Mouse (Mus musculus): ENCODE results near the gene Nelfe.
"Not testable (repeated sequence)": the region's sequence is repeated elsewhere in the genome, so short reads cannot be mapped to it uniquely, and the experiment has no call there.

The Nelfe gene

GRCm38 (mm10) chr17:34849722-34850516 is at the start of gene Nelfe, which contains the start of gene Skiv2l:
Gene Nelfe (plus strand): TSS chr17:34850391.
Gene Skiv2l (minus strand): TSS chr17:34850210.
- peak; percentile 98 for DNase-seq

- DNase-seq: not testable (repeated sequence)
Measured at GRCm38 (mm10) chr17:34800781-34801305, 49.3 kb upstream of the Nelfe start.

GRCm38 (mm10) chr17:34802756-34803155 is 47.4 kb upstream of the Nelfe start:
- DNase-seq: not testable (repeated sequence)

GRCm38 (mm10) chr17:34803367-34803766 is 46.8 kb upstream of the Nelfe start:
- not testable (repeated sequence) for DNase-seq

- DNase-seq: not testable (repeated sequence)
Measured at GRCm38 (mm10) chr17:34804301-34804700, 45.9 kb upstream of the Nelfe start, which contains the start of gene Cyp21a1. Gene Cyp21a1 (minus strand): TSS chr17:34804561.

GRCm38 (mm10) chr17:34804871-34805562 is 45.2 kb upstream of the Nelfe start:
- no peak for DNase-seq

GRCm38 (mm10) chr17:34807176-34807575 is 43.0 kb upstream of the Nelfe start:
- DNase-seq: no peak

- DNase-seq: no peak
Measured at GRCm38 (mm10) chr17:34808599-34809205, 41.5 kb upstream of the Nelfe start.

GRCm38 (mm10) chr17:34810411-34810810 is 39.8 kb upstream of the Nelfe start:
- DNase-seq: not testable (repeated sequence)

- DNase-seq: not testable (repeated sequence)
Measured at GRCm38 (mm10) chr17:34810811-34811210, 39.4 kb upstream of the Nelfe start.

- DNase-seq: no peak
Measured at GRCm38 (mm10) chr17:34811275-34811674, 38.9 kb upstream of the Nelfe start.

- peak; percentile 42 for DNase-seq
Measured at GRCm38 (mm10) chr17:34813747-34814146, 36.4 kb upstream of the Nelfe start.

GRCm38 (mm10) chr17:34814818-34815370 is 35.3 kb upstream of the Nelfe start:
- no peak for DNase-seq

GRCm38 (mm10) chr17:34830776-34831175 is 19.4 kb upstream of the Nelfe start:
- not testable (repeated sequence) for DNase-seq

- no peak for DNase-seq
Measured at GRCm38 (mm10) chr17:34836155-34836855, 13.9 kb upstream of the Nelfe start.

GRCm38 (mm10) chr17:34836856-34837221 is 13.4 kb upstream of the Nelfe start, which contains the start of the genes Stk19 and Dxo:
Gene Stk19 (minus strand): TSS chr17:34836945.
Gene Dxo (plus strand): TSS chr17:34837019.
- DNase-seq: peak; percentile 98

- no peak for DNase-seq
Measured at GRCm38 (mm10) chr17:34837464-34838324, 12.5 kb upstream of the Nelfe start.

- no peak for DNase-seq
Measured at GRCm38 (mm10) chr17:34838785-34839184, 11.4 kb upstream of the Nelfe start.

GRCm38 (mm10) chr17:34840736-34841307 is 9.4 kb upstream of the Nelfe start:
- no peak for DNase-seq

- DNase-seq: no peak
Measured at GRCm38 (mm10) chr17:34844884-34845283, 5.3 kb upstream of the Nelfe start.

- no peak for DNase-seq
Measured at GRCm38 (mm10) chr17:34847192-34847591, 3.0 kb upstream of the Nelfe start.
